Mouse (Mus musculus): ENCODE measurements around the gene Sema5a.

Sema5a gene

GRCm38 (mm10) chr15:32254806-32255205 lies 10.2 kb downstream of the Sema5a start:
- DNase-seq (ENCODE audit: low spot score): no peak

DNA sequence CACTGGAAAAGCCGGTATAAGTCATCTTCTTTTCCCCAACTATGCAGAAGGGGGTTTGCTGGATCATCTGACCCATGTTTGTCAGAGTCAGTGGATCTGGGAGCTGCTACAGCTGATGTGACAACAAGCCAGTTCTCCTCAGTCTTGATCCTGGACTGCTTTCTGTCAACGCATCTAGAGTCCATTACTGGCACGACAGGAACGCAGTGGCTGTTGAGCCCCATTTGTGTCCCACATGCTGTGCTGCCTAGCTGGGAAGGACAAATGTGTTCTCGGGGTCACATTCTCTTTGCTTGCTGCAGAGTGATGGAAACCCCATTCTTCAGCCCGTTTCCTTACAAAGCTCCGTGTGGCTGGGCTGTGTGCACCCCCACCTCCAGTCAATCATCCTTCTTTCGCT lies 12.7 kb downstream of the Sema5a start:
- no peak for DNase-seq (ENCODE audit: low spot score)

GRCm38 (mm10) chr15:32257886-32258319 lies 13.3 kb downstream of the Sema5a start:
- DNase-seq (ENCODE audit: low spot score): peak; percentile 59

GRCm38 (mm10) chr15:32259362-32260096 lies 14.9 kb downstream of the Sema5a start:
- DNase-seq (ENCODE audit: low spot score): no peak

- no peak for DNase-seq (ENCODE audit: low spot score)
These were observed 16.3 kb downstream of the Sema5a start for GRCm38 (mm10) chr15:32260942-32261341.

GRCm38 (mm10) chr15:32263651-32264050 lies 19.0 kb downstream of the Sema5a start:
- DNase-seq (ENCODE audit: low spot score): no peak

- DNase-seq (ENCODE audit: low spot score): no peak
These were observed 20.3 kb downstream of the Sema5a start for GRCm38 (mm10) chr15:32264822-32265377.

- peak; percentile 28 for DNase-seq (ENCODE audit: low spot score)
These were observed 20.8 kb downstream of the Sema5a start for GRCm38 (mm10) chr15:32265378-32265934.

- DNase-seq (ENCODE audit: low spot score): no peak
These were observed 21.7 kb downstream of the Sema5a start for GRCm38 (mm10) chr15:32266122-32266820.

GRCm38 (mm10) chr15:32270106-32270505 lies 25.5 kb downstream of the Sema5a start:
- no peak for DNase-seq (ENCODE audit: low spot score)

DNA sequence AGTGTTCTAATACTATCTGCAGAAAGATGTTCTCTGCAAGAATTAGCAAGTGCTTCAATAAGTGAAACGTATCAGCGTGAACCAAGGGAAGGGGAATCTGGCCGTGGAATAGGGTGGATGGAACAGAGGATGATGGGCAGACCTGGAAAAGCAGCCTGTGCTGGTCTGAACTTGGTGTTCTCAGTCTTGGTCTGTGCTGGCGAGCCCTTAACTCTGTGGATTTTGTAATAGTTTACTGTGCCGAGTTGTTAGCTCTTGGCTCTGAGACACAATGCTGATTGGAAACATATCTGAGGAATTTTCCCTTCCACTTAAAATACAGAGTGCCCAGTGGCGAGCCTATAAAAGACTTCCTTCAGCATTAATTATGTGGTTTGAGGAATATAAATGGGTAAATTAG lies 29.3 kb downstream of the Sema5a start:
- no peak for DNase-seq (ENCODE audit: low spot score)

GRCm38 (mm10) chr15:32275020-32275419 lies 30.4 kb downstream of the Sema5a start:
- no peak for DNase-seq (ENCODE audit: low spot score)

- peak; percentile 32 for DNase-seq (ENCODE audit: low spot score)
These were observed 34.0 kb downstream of the Sema5a start for GRCm38 (mm10) chr15:32278600-32278999.

DNA sequence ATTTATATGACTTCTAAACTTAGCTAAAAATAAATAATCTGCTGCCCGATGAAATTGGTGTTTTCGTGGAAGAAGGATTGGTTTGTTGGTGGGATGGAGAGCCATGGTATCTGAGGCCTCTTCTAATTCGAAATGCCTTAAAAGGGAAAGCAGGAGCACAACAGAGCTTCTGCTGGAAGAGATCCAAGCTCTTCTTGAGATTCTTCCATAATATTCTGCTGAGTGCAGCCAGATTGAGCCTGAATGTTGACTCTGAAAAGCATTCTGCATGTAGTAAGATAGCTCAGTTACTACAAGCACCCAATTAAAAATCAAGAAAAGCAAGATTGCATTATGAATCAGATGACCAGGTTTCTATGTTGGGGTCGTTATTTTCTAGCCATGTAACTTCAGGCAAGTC lies 36.8 kb downstream of the Sema5a start:
- no peak for DNase-seq (ENCODE audit: low spot score)

DNA sequence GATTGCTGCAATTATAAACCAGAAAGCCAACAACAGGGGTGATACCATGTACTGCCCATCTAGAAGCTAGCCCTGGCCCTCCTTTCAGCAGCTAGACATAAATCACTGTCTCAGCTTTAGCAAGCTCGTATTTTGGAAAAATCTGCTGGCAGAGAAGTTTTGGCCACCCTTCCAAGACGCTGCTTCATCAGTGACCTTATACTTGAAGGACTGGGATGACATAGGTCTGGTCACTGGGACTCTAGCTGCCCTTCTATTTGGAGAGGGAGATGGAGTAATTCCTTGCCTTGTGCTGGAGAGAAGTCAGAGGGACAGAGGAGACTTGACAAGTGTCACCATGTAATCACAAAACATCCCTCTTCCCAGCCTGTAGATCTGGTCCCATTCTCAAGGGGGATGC lies 40.1 kb downstream of the Sema5a start:
- DNase-seq (ENCODE audit: low spot score): no peak

GRCm38 (mm10) chr15:32286296-32286695 lies 41.7 kb downstream of the Sema5a start:
- DNase-seq (ENCODE audit: low spot score): no peak

GRCm38 (mm10) chr15:32288480-32288879 lies 43.9 kb downstream of the Sema5a start:
- no peak for DNase-seq (ENCODE audit: low spot score)

GRCm38 (mm10) chr15:32291000-32291399 lies 46.4 kb downstream of the Sema5a start:
- DNase-seq (ENCODE audit: low spot score): no peak

GRCm38 (mm10) chr15:32296523-32296922 lies 51.9 kb downstream of the Sema5a start:
- no peak for DNase-seq (ENCODE audit: low spot score)

- DNase-seq (ENCODE audit: low spot score): no peak
These were observed 52.7 kb downstream of the Sema5a start for GRCm38 (mm10) chr15:32297266-32297665.

DNA sequence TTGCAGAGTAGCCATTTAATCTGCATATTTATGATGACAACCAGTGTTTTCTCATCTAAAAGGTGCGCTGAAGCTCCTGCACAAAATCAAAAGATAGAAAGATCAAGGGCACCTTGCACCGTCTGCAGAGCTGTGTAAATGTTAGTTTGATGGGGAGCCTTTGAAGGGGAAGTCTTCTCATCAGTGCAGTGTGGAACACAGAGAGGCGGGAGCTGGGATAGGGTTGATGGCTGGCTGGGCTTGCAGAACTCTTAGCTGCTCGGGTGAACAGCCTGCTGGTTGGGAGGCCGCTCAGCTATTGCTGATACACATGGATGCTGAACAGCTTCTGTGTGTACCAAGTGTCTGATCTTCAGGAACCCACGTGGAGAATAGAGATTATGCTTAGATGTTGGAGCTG lies 53.9 kb downstream of the Sema5a start:
- no peak for DNase-seq (ENCODE audit: low spot score)

GRCm38 (mm10) chr15:32300991-32301390 lies 56.4 kb downstream of the Sema5a start:
- no peak for DNase-seq (ENCODE audit: low spot score)

Measured in layer of hippocampus, adult 11-12 months (tissue).